Mouse (Mus musculus): ENCODE measurements around the gene Gm21860. TPM values are rescaled to one million over a fixed set of nuclear protein-coding genes. Genes with fewer than 3 reads are reported as not detected.

Gene Gm21860
- polyA plus RNA-seq (2012; rRNA removed), result not detected in 2 replicates

GRCm38 (mm10) chrY:90754721-90755120 lies at the start of gene Gm21860:
Gene Gm21860, minus strand, starts transcription at chrY:90754821.

GRCm38 (mm10) chrY:90784438-90784837 lies 29.8 kb upstream of the Gm21860 start, which contains the start of gene Gm47283:
Gene Gm47283, plus strand, starts transcription at chrY:90784738.

Other genes starting within 250 kb of the Gm21860 start
- gene Gm47283, start 29.9 kb upstream of the Gm21860 start, polyA plus RNA-seq (2012; rRNA removed), result not detected in 2 replicates
- gene Gm21748, start 84.4 kb upstream of the Gm21860 start, polyA plus RNA-seq (2012; rRNA removed), result not detected in 2 replicates